Mouse (Mus musculus) CD4-positive, CD25-positive, alpha-beta regulatory T cell, adult 4 months (primary cell): ENCODE measurements around the gene Arhgef18. TPM values are rescaled to one million over a fixed set of nuclear protein-coding genes. Genes with fewer than 3 reads are reported as not detected.

Experiments
- polyA plus RNA-seq, 2 experiments: library from polyadenylated mRNA; unstranded; fragments of 100-300 nt; shearing (Covaris generic); gene quantifications; one replicate each; pipeline ENCODE4 v1.2.1; 2017

Gene Arhgef18
- polyA plus RNA-seq, 2 experiments from 2014 or later = 27.6 to 35.8 TPM

Other genes with a start within 250 kb of the Arhgef18 start
- gene Insr, start 113.4 kb upstream of the Arhgef18 start, polyA plus RNA-seq = 10 to 100 TPM; 10.6 to 12.0 TPM
- gene A430078G23Rik, start 39.6 kb upstream of the Arhgef18 start, polyA plus RNA-seq = 10 to 100 TPM; 38.2 to 52.0 TPM
- 10 to 100 TPM; 18.2 to 22.7 TPM for gene Pex11g, start 74.7 kb downstream of the Arhgef18 start, polyA plus RNA-seq
- gene Tex45, start 77.9 kb downstream of the Arhgef18 start, polyA plus RNA-seq = not detected
- gene Zfp358, start 100.1 kb downstream of the Arhgef18 start, polyA plus RNA-seq = 1 to 10 TPM; 1.0 to 1.6 TPM
- 10 to 100 TPM; 16.1 to 18.6 TPM for gene Mcoln1, start 107.5 kb downstream of the Arhgef18 start, polyA plus RNA-seq
- 10 to 100 TPM; 26.1 to 43.7 TPM for gene Pnpla6, start 122.4 kb downstream of the Arhgef18 start, polyA plus RNA-seq
- 1 to 10 TPM in 1 of 2 experiments, not detected in 1; 1.4 TPM for gene C330021F23Rik, start 175.0 kb downstream of the Arhgef18 start, polyA plus RNA-seq
- not detected for gene Camsap3, start 194.3 kb downstream of the Arhgef18 start, polyA plus RNA-seq
- 100 to 1,000 TPM in 1 of 2 experiments, 10 to 100 TPM in 1; 87.5 to 131 TPM for gene Xab2, start 228.3 kb downstream of the Arhgef18 start, polyA plus RNA-seq
- 100 to 1,000 TPM in 1 of 2 experiments, 10 to 100 TPM in 1; 84.8 to 145 TPM for gene Pet100, start 228.5 kb downstream of the Arhgef18 start, polyA plus RNA-seq
- not detected for gene Pcp2, start 232.5 kb downstream of the Arhgef18 start, polyA plus RNA-seq
- gene Stxbp2, start 237.9 kb downstream of the Arhgef18 start, polyA plus RNA-seq = 100 to 1,000 TPM; 190 to 257 TPM